In genomic region chr17:74527729-74528607, GRCm38 (mm10) we compare ENCODE assay signal across 8 mouse cellular contexts. TPM values are rescaled to one million over a fixed set of nuclear protein-coding genes. Genes with fewer than 3 reads are reported as not detected.
DNase-seq lines count a peak whose midpoint lies in the region; ATAC-seq and TF ChIP-seq lines count a peak whose summit lies in the region.

Birc6 (plus strand) TSS chr17:74528295.

- H3K79me2 ChIP-seq in heart, adult 2 months (replicated peaks; ENCODE audit: control insufficient read depth, insufficient read depth, low read length) = peaks cover 2% of the 10 kb centered on the region

- under 1% methylated on average over 54 of the region's 71 CpGs for WGBS in embryonic facial prominence, embryonic 14.5 days
- under 1% methylated on average over 71 of the region's 71 CpGs for WGBS in heart, adult 2 months
- 0% methylated on average over 70 of the region's 71 CpGs for WGBS in limb, embryonic 13.5 days
- 0% methylated on average over 71 of the region's 71 CpGs for WGBS in midbrain, embryonic 16.5 days

- peaks cover 19% of the 10 kb centered on the region for H3K4me1 ChIP-seq in embryonic facial prominence, embryonic 14.5 days (ENCODE audit: control insufficient read depth, insufficient read depth, low read length)
- peaks cover 5% of the 10 kb centered on the region for H3K4me1 ChIP-seq in heart, adult 2 months (ENCODE audit: control insufficient read depth, insufficient read depth, low read length)
- H3K4me1 ChIP-seq in limb, embryonic 13.5 days = peaks cover 28% of the 10 kb centered on the region
- peaks cover 21% of the 10 kb centered on the region for H3K4me1 ChIP-seq in midbrain, embryonic 16.5 days (ENCODE audit: control insufficient read depth, insufficient read depth, low read length)

- no peaks in the 10 kb centered on the region for H3K36me3 ChIP-seq in embryonic facial prominence, embryonic 14.5 days (ENCODE audit: control insufficient read depth, insufficient read depth, low read length)
- H3K36me3 ChIP-seq in heart, adult 2 months (ENCODE audit: control insufficient read depth, insufficient read depth, low read length) = peaks cover 13% of the 10 kb centered on the region
- H3K36me3 ChIP-seq in limb, embryonic 13.5 days = no peaks in the 10 kb centered on the region
- H3K36me3 ChIP-seq in midbrain, embryonic 16.5 days (ENCODE audit: control insufficient read depth, insufficient read depth, low read length) = no peaks in the 10 kb centered on the region

- H3K27me3 ChIP-seq in embryonic facial prominence, embryonic 14.5 days (replicated peaks; ENCODE audit: control insufficient read depth, insufficient read depth, low read length) = no peaks in the 10 kb centered on the region
- no peaks in the 10 kb centered on the region for H3K27me3 ChIP-seq in heart, adult 2 months (ENCODE audit: control insufficient read depth, insufficient read depth, low read length)
- H3K27me3 ChIP-seq in limb, embryonic 13.5 days = no peaks in the 10 kb centered on the region
- H3K27me3 ChIP-seq in midbrain, embryonic 16.5 days (ENCODE audit: control insufficient read depth, insufficient read depth, low read depth, low read length) = no peaks in the 10 kb centered on the region

- peak; percentile 100 for DNase-seq in 3T3-L1 (ENCODE audit: low read depth, low spot score)
- peak; percentile 99 to 100 for DNase-seq in adrenal gland, postnatal 4 days (ENCODE audit: low spot score in 2 of 2)
- DNase-seq in embryonic facial prominence, embryonic 14.5 days (ENCODE audit: low spot score) = peak; percentile 99
- DNase-seq in heart, adult 2 months = peak; percentile 100
- DNase-seq in kidney, adult 8-10 months = peak; percentile 100
- DNase-seq in spleen, postnatal 10 days (ENCODE audit: low spot score in 2 of 2) = peak; percentile 99 to 100

- H3K9ac ChIP-seq in embryonic facial prominence, embryonic 14.5 days (ENCODE audit: low read depth, low read length) = peak within 1 kb of the TSS; percentile 92
- peak within 1 kb of the TSS; percentile 90 for H3K9ac ChIP-seq in heart, adult 2 months (ENCODE audit: low read depth, low read length)
- peak within 1 kb of the TSS; percentile 99 for H3K9ac ChIP-seq in limb, embryonic 13.5 days
- H3K9ac ChIP-seq in midbrain, embryonic 16.5 days (ENCODE audit: low read depth, low read length) = peak within 1 kb of the TSS; percentile 90

- TF ChIP-seq POLR2A in heart, adult 2 months (IDR thresholded peaks at IDR 0.05; ENCODE audit: insufficient read depth, low read depth, low read length) = peak; percentile 91

- peak; percentile 97 for ATAC-seq in embryonic facial prominence, embryonic 14.5 days (ENCODE audit: low read depth)
- ATAC-seq in limb, embryonic 13.5 days (ENCODE audit: low FRiP score, low read depth) = peak; percentile 98
- peak; percentile 98 for ATAC-seq in midbrain, embryonic 16.5 days

- peak; percentile 24 for TF ChIP-seq CTCF in heart, adult 2 months (IDR thresholded peaks at IDR 0.05)

- H3K27ac ChIP-seq in embryonic facial prominence, embryonic 14.5 days (replicated peaks; ENCODE audit: low read depth, low read length) = peak within 1 kb of the TSS; percentile 98
- peak within 1 kb of the TSS; percentile 97 for H3K27ac ChIP-seq in heart, adult 2 months
- H3K27ac ChIP-seq in limb, embryonic 13.5 days = peak within 1 kb of the TSS; percentile 98
- H3K27ac ChIP-seq in midbrain, embryonic 16.5 days (ENCODE audit: low read length) = peak within 1 kb of the TSS; percentile 94

- no peaks in the 10 kb centered on the region for H3K9me3 ChIP-seq in embryonic facial prominence, embryonic 14.5 days (ENCODE audit: control insufficient read depth, low read length)
- H3K9me3 ChIP-seq in limb, embryonic 13.5 days = no peaks in the 10 kb centered on the region
- no peaks in the 10 kb centered on the region for H3K9me3 ChIP-seq in midbrain, embryonic 16.5 days (replicated peaks; ENCODE audit: control insufficient read depth, low read length, poor library complexity, severe bottlenecking)

- intact Hi-C loops in heart, adult 2 months (cut with DNase I) = loop anchor here (1.0 to 5.0 kb wide), 2 partner anchors 39 to 186 kb away; partner anchors contain the start of gene Yipf4

- TF ChIP-seq EP300 in heart, adult 2 months (IDR thresholded peaks at IDR 0.05; ENCODE audit: insufficient read depth, low read depth, low read length) = peak; percentile 68

- peak within 1 kb of the TSS; percentile 85 for H3K4me2 ChIP-seq in embryonic facial prominence, embryonic 14.5 days (ENCODE audit: low read depth, low read length)
- H3K4me2 ChIP-seq in limb, embryonic 13.5 days (replicated peaks) = peak within 1 kb of the TSS; percentile 88
- H3K4me2 ChIP-seq in midbrain, embryonic 16.5 days (ENCODE audit: low read length) = peak within 1 kb of the TSS; percentile 68

- peak within 1 kb of the TSS; percentile 94 for H3K4me3 ChIP-seq in embryonic facial prominence, embryonic 14.5 days (ENCODE audit: low read depth, low read length)
- H3K4me3 ChIP-seq in heart, adult 2 months = peak within 1 kb of the TSS; percentile 82
- H3K4me3 ChIP-seq in limb, embryonic 13.5 days = peak within 1 kb of the TSS; percentile 98
- peak within 1 kb of the TSS; percentile 69 for H3K4me3 ChIP-seq in midbrain, embryonic 16.5 days (ENCODE audit: low read depth, low read length)

RNA-seq across cellular contexts. Expression of gene Birc6, which starts in this region (rescaled TPM):
- 100 to 1,000 TPM; 107 to 129 TPM for total RNA-seq in adrenal gland, postnatal 4 days (2021)
- 87.8 and 90.6 TPM in 2 replicates for polyA plus RNA-seq in embryonic facial prominence, embryonic 14.5 days (2014; fragmentation: Nextera tagmentation; extraction: Ambion mirVana)
- 10 to 100 TPM; 60.5 to 65.9 TPM for total RNA-seq in heart, adult 2 months (2021)
- polyA plus RNA-seq in heart, adult 2 months (2012; rRNA removed) = 42.7 and 65.6 TPM in 2 replicates
- polyA plus RNA-seq in limb, embryonic 13.5 days (2015; fragmentation: Nextera tagmentation; extraction: Ambion mirVana) = 104 and 113 TPM in 2 replicates
- 85.9 and 91.5 TPM in 2 replicates for polyA plus RNA-seq in midbrain, embryonic 16.5 days (2015; fragmentation: Nextera tagmentation; extraction: Ambion mirVana)

Comparison
In these comparisons a context has a peak if more than half of its experiments do, and no peak if none do; other contexts are left out.
1. Peak in every context shown above with its lines: DNase-seq, ATAC-seq, H3K4me3 ChIP-seq and H3K27ac ChIP-seq.